Mouse (Mus musculus): ENCODE measurements around the gene Gpn3. TPM values are rescaled to one million over a fixed set of nuclear protein-coding genes. Genes with fewer than 3 reads are reported as not detected.

Gpn3 gene
- total RNA-seq, 4 experiments from 2014 or later, result 20.7 to 29.4 (median 27.1) TPM

DNA sequence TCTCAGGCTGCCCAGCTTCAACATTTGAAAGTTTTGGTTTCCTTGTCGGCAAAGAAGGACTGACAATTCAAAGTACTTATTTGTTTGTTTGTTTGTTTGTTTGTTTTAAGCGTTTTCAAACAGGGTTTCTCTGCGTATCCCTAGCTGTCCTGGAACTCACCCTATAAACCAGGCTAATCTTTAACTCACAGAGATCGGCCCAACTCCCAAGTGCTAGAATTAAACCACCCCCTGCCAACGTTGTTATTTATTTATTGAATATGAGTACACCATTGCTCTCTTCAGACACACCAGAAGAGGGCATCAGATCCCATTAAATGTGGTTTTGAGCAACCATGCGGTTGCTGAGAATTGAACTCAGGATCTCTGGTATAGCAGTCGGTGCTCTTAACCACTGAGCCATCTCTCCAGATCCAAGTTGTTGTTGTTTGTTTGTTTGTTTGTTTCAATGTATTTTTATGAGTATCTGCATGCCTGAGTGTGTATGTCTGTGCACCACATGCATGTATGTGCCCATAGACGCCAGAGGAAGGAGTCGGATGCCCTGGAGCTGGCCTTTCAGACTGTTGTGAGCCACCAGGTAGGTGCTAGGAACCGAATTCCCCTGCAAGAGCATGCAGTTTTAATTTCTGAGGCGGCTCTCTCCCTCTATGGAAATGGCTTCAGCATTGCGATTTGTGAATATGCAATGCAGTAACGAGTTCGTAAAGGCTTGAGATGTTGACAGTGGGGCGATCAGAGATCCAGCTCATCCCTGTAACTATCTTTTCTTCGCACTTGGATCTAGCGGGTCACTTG lies 49.8 kb downstream of the Gpn3 start, which contains the start of gene Anapc7:
Anapc7 (plus strand) TSS at position 423 of the 798 bp plus-strand sequence.
- no peak for DNase-seq (ENCODE audit: low spot score in 2 of 2)

DNA sequence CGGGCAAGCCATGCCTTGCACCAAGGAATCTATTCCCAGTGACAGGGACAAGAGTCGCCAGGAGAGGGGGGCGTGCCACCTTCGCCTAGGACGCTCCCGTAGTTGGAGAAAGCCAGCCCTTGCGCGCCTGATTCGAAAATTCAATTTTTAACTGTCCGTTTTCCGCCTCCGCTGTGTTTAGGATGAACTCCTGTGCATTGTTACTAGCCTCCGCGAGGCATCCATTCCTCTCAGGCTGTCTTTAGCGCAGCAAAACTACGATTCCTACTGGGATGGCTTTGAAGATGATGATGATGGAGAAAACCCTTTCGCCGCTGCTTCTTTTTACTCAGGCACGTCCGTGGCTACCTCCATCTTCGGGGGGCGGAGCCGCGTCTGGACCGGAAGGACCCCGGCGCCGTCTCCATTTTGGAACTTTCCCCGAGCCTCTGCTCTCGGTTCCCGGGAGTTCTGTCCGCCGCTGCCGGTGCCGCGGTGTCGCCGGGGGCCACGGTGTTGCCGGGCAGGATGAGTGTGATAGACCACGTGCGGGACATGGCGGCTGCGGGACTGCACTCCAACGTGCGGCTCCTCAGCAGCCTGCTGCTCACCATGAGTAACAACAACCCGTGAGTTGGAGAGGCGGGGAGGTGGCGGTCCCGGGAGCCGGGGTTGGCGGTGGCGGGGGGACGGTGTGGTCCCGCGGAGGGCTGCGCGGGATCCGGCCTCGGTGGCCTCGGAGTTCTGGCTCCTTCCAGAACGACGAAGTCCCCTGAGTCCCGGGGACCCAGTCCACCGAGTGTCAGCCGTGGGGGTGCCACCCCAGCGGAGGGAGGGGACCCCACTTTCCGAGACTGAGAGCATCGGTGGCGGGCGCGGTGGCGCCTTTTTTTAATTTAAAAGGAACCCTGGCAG lies 50.6 kb downstream of the Gpn3 start:
- DNase-seq (ENCODE audit: low spot score in 2 of 2), result peak; percentile 79 to 88

DNA sequence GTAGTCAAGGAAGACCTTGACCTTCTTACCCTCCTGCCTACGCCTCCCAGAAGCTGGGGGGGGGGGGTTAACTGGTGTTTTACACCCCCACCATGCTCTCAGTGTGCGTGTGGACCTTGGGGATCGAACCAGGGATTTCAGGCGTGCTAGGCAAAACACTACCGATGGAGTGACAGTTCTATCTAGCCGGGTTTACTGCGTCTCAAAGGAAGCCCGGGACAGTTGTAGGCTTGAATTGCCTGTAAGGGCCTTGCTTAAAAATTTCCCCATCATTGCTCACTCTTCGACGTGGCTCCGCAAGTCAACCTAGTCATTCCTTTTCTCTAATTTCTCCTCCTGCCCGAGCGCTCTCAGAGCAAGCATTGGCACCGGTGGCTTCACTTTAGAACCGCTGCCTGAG lies 51.4 kb downstream of the Gpn3 start:
- DNase-seq (ENCODE audit: low spot score in 2 of 2), result no peak

DNA sequence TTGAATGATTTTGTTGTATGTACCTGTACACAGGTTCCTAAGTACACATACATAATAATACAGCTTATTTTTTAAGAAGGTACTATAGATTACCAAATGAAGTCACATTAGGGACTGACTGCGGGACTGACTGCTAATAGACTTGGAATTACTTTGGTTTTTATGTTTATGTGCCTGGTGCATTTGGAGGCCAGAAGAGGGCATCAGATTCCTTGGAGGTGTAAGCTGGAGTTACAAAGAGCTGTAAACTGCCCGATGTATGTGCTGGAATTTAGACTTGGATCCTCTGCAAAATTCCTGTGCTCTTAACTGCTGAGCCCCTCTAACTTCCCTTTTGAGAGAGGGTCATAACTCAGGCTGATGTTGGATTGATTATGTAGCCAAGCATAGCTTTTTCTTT lies 53.9 kb downstream of the Gpn3 start:
- DNase-seq (ENCODE audit: low spot score in 2 of 2), result no peak

DNA sequence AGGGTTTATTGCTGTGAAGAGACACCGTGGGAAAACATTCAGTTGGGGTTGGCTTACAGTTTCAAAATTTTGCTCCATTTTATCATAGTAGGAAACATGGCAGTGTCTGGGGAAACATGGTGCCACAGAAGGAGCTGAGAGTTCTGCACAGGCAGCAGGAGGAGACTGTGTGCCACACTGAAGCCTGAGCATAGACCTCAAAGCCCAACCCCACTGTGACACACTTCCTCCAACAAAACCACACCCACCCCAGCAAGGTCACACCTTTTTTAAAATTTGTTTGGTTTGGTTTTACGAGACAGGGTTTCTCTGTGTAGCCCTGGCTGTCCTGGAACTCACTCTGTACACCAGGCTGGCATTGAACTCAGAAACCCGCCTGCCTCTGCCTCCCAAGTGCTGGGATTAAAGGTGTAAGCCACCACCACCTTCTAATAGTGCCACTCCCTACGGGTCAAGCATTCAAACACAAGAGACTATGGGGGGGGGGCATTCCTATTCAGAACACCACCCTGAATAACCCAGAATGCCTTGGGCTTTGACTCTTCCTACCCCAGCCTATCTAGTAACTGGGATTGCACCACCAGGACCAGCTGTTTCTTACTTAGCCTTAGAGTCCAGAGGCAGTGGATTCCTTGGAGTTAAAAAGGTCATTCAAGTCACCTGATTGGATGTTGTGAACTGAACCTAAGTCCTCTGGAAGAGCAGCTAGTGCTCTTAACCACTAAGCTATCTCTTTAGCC lies 58.5 kb downstream of the Gpn3 start:
- DNase-seq (ENCODE audit: low spot score in 2 of 2), result no peak

DNA sequence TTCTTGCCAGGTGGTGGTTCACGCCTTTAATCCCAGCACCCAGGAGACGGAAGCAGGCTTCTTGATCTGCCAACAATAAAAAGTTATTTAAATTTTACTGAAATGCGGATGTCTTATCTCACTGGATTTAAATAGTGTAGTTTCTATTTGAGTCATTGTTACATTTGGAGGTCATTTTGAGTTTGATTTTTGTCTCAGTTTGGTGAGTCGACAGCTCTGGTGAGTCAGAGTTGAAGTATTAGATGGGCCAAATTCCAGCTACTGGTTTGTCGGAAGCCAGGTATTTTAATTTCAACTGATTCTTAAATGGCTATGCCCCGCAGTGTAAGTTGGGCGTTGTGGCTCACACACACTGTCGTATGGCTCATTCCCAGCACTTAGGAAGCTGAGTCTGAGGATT lies 59.5 kb downstream of the Gpn3 start:
- no peak for DNase-seq (ENCODE audit: low spot score in 2 of 2)

Other genes with a start within 250 kb of the Gpn3 start
- 1 to 10 TPM in 1 of 4 experiments, under 1 TPM in 3; 0.29 to 1.7 (median 0.48) TPM for gene Ccdc63, start 231.1 kb upstream of the Gpn3 start, total RNA-seq (2022)
- gene Ppp1cc, start 213.6 kb upstream of the Gpn3 start, total RNA-seq (2022), result 100 to 1,000 TPM; 165 to 238 (median 203) TPM
- 10 to 100 TPM in 2 of 4 experiments, 1 to 10 TPM in 2; 2.1 to 22.9 (median 8.2) TPM for gene Hvcn1, start 165.1 kb upstream of the Gpn3 start, total RNA-seq (2022)
- gene Tctn1, start 107.4 kb upstream of the Gpn3 start, total RNA-seq (2022), result 10 to 100 TPM; 14.7 to 17.7 (median 16.1) TPM
- 10 to 100 TPM; 41.0 to 48.0 (median 43.7) TPM for gene Pptc7, start 87.5 kb upstream of the Gpn3 start, total RNA-seq (2022)
- gene Rad9b, start 17.6 kb upstream of the Gpn3 start, total RNA-seq (2022), result 1 to 10 TPM; 3.2 to 5.0 (median 4.1) TPM
- gene Vps29, start 17.5 kb upstream of the Gpn3 start, total RNA-seq (2022), result 100 to 1,000 TPM; 164 to 207 (median 188) TPM
- gene Fam216a, start 488 bp downstream of the Gpn3 start, total RNA-seq (2022), result 10 to 100 TPM; 70.9 to 74.0 (median 72.8) TPM
- gene Arpc3, start 20.0 kb downstream of the Gpn3 start, total RNA-seq (2022), result 100 to 1,000 TPM; 232 to 259 (median 252) TPM
- 10 to 100 TPM; 33.0 to 39.2 (median 36.3) TPM for gene Anapc7, start 49.8 kb downstream of the Gpn3 start, total RNA-seq (2022)
- gene Atp2a2, start 130.3 kb downstream of the Gpn3 start, total RNA-seq (2022), result 100 to 1,000 TPM; 558 to 681 (median 612) TPM
- 10 to 100 TPM; 40.2 to 59.2 (median 48.5) TPM for gene Ift81, start 242.6 kb downstream of the Gpn3 start, total RNA-seq (2022)